Mouse (Mus musculus): ENCODE results near the gene Dpm3.

The Dpm3 gene

GRCm38 (mm10) chr3:89232614-89233013 is 26.5 kb upstream of the Dpm3 start:
- DNase-seq = no peak

GRCm38 (mm10) chr3:89233562-89234110 is 25.5 kb upstream of the Dpm3 start:
- DNase-seq = peak; percentile 31

GRCm38 (mm10) chr3:89236516-89236915 is 22.6 kb upstream of the Dpm3 start:
- no peak for DNase-seq

GRCm38 (mm10) chr3:89237682-89238081 is 21.5 kb upstream of the Dpm3 start:
- DNase-seq = no peak

GRCm38 (mm10) chr3:89238494-89238893 is 20.7 kb upstream of the Dpm3 start:
- DNase-seq = no peak

GRCm38 (mm10) chr3:89242331-89242895 is 16.7 kb upstream of the Dpm3 start:
- peak; percentile 75 for DNase-seq

GRCm38 (mm10) chr3:89243609-89244008 is 15.5 kb upstream of the Dpm3 start:
- DNase-seq = peak; percentile 71

GRCm38 (mm10) chr3:89244158-89244981 is 14.8 kb upstream of the Dpm3 start:
- peak; percentile 80 for DNase-seq

GRCm38 (mm10) chr3:89244982-89245687 is 14.0 kb upstream of the Dpm3 start:
- peak; percentile 90 for DNase-seq

GRCm38 (mm10) chr3:89245688-89246171 is 13.4 kb upstream of the Dpm3 start, which contains the start of gene Krtcap2:
Gene Krtcap2, plus strand, starts transcription at chr3:89245966.
- DNase-seq = peak; percentile 85

GRCm38 (mm10) chr3:89246261-89247100 is 12.7 kb upstream of the Dpm3 start, which contains the start of gene Trim46:
Gene Trim46, minus strand, starts transcription at chr3:89246309.
- peak; percentile 95 for DNase-seq

GRCm38 (mm10) chr3:89247466-89247865 is 11.7 kb upstream of the Dpm3 start:
- DNase-seq = no peak

- DNase-seq = peak; percentile 70
Observed at GRCm38 (mm10) chr3:89250435-89251040, 8.6 kb upstream of the Dpm3 start.

- peak; percentile 39 for DNase-seq
Observed at GRCm38 (mm10) chr3:89251365-89251895, 7.7 kb upstream of the Dpm3 start.

GRCm38 (mm10) chr3:89254994-89255393 is 4.2 kb upstream of the Dpm3 start:
- DNase-seq = no peak

GRCm38 (mm10) chr3:89256177-89256576 is 3.0 kb upstream of the Dpm3 start:
- no peak for DNase-seq

- DNase-seq = no peak
Observed at GRCm38 (mm10) chr3:89260211-89260610, 1.1 kb downstream of the Dpm3 start.

GRCm38 (mm10) chr3:89262417-89262816 is 3.3 kb downstream of the Dpm3 start:
- no peak for DNase-seq

GRCm38 (mm10) chr3:89266439-89266893 is 7.3 kb downstream of the Dpm3 start:
- DNase-seq = peak; percentile 83

- peak; percentile 44 for DNase-seq
Observed at GRCm38 (mm10) chr3:89268916-89269315, 9.8 kb downstream of the Dpm3 start.

- peak; percentile 86 for DNase-seq
Observed at GRCm38 (mm10) chr3:89270051-89270755, 11.0 kb downstream of the Dpm3 start, which contains the start of gene Slc50a1. Gene Slc50a1, minus strand, starts transcription at chr3:89270570.
